In the genomic region with DNA sequence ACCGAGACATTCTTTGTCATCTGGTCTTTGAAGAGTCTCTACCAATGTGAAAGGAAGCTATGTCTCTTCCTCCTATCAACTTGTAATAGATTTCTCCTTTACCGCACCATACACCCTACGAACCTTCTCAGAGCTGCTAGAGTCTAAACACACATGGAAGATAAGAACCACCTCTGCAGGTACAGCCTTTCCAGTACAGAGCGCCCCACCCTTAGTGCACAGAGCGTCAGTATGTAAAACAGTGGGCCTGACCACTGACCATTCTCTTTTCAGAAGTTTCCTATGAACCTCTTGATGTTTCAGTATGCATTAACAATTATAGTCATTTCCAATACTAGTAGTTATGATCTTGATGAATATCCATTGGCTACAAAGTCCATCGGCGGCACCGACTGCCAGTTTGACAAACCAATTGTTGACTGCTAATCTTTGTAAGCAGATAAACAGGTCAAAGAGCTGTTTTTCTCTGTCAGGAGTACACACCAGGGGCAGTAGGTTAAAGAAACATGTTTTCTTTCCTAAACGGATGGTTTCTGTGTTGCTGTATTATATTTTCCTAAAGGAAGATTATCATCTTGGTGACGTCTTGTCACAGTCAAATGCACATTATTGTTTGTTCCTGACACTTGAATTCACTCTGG, we compare ENCODE assay signal across 18 mouse cellular contexts. TPM values are rescaled to one million over a fixed set of nuclear protein-coding genes. Genes with fewer than 3 reads are reported as not detected.
A peak's percentile ranks its signal among the peaks of the same experiment; 100 is the strongest.
DNase-seq lines count a peak whose midpoint lies in the region; ATAC-seq and TF ChIP-seq lines count a peak whose summit lies in the region.
"Had no signal": no experiment of that assay in that cellular context is flagged by ENCODE, and none has a peak within 500 bp of the region (broad histone marks: within the 10 kb centered on the region; RNA-seq: fewer than 3 reads in every experiment).

No protein-coding gene starts in this region.

- TF ChIP-seq POLR2A in small intestine, adult 2 months (IDR thresholded peaks at IDR 0.05; ENCODE audit: low read depth, low read length) = no peak
- no peak for TF ChIP-seq POLR2A in lung, adult 2 months (IDR thresholded peaks at IDR 0.05; ENCODE audit: borderline replicate concordance, extremely low read depth, low read depth, low read length)

- H3K9ac ChIP-seq in liver, postnatal 0 days (replicated peaks) = no peak overlapping the region
- no peak overlapping the region for H3K9ac ChIP-seq in liver, embryonic 11.5 days (ENCODE audit: low read depth, low read length)
- H3K9ac ChIP-seq in intestine, embryonic 15.5 days = no peak overlapping the region
- no peak overlapping the region for H3K9ac ChIP-seq in stomach, postnatal 0 days (ENCODE audit: low read length)
- H3K9ac ChIP-seq: embryonic facial prominence, embryonic 13.5 days; forebrain, embryonic 12.5 days; heart, embryonic 12.5 days had no signal

- no peaks in the 10 kb centered on the region for H3K36me3 ChIP-seq in liver, postnatal 0 days (replicated peaks; ENCODE audit: insufficient read depth, low read length)
- no peaks in the 10 kb centered on the region for H3K36me3 ChIP-seq in liver, embryonic 11.5 days (ENCODE audit: control insufficient read depth, insufficient read depth, low read length)
- H3K36me3 ChIP-seq in intestine, embryonic 15.5 days = no peaks in the 10 kb centered on the region
- H3K36me3 ChIP-seq in small intestine, adult 2 months (ENCODE audit: control insufficient read depth, insufficient read depth, low read length) = no peaks in the 10 kb centered on the region
- no peaks in the 10 kb centered on the region for H3K36me3 ChIP-seq in stomach, postnatal 0 days (ENCODE audit: control insufficient read depth, insufficient read depth, low read length)
- H3K36me3 ChIP-seq: embryonic facial prominence, embryonic 13.5 days; forebrain, embryonic 12.5 days; heart, embryonic 12.5 days had no signal

- no peaks in the 10 kb centered on the region for H3K9me3 ChIP-seq in liver, postnatal 0 days (ENCODE audit: low read length)
- no peaks in the 10 kb centered on the region for H3K9me3 ChIP-seq in liver, embryonic 11.5 days (ENCODE audit: control insufficient read depth, low read length)
- H3K9me3 ChIP-seq in intestine, embryonic 15.5 days = no peaks in the 10 kb centered on the region
- no peaks in the 10 kb centered on the region for H3K9me3 ChIP-seq in stomach, postnatal 0 days (ENCODE audit: control insufficient read depth, low read length)
- H3K9me3 ChIP-seq: embryonic facial prominence, embryonic 13.5 days; forebrain, embryonic 12.5 days; heart, embryonic 12.5 days had no signal

- H3K27me3 ChIP-seq in liver, postnatal 0 days (ENCODE audit: insufficient read depth, low read length) = no peaks in the 10 kb centered on the region
- H3K27me3 ChIP-seq in liver, embryonic 11.5 days (replicated peaks; ENCODE audit: control insufficient read depth, insufficient read depth, low read length) = no peaks in the 10 kb centered on the region
- H3K27me3 ChIP-seq in intestine, embryonic 15.5 days (replicated peaks) = no peaks in the 10 kb centered on the region
- no peaks in the 10 kb centered on the region for H3K27me3 ChIP-seq in small intestine, adult 2 months (ENCODE audit: control insufficient read depth, insufficient read depth, low read length)
- H3K27me3 ChIP-seq in stomach, postnatal 0 days (ENCODE audit: control insufficient read depth, insufficient read depth, low read length) = no peaks in the 10 kb centered on the region
- H3K27me3 ChIP-seq: embryonic facial prominence, embryonic 13.5 days; forebrain, embryonic 12.5 days; heart, embryonic 12.5 days had no signal

- DNase-seq in liver, postnatal 0 days = no peak
- no peak for DNase-seq in liver, embryonic 11.5 days (ENCODE audit: low spot score)
- DNase-seq in stomach, postnatal 0 days (ENCODE audit: low spot score) = peak; percentile 62
- no peak for DNase-seq in lung, adult 2 months
- DNase-seq in heart, adult 18-20 months = no peak
- DNase-seq: adrenal gland, adult 2 months; adrenal gland, postnatal 25 days; cerebellum, adult 18-20 months; cerebellum, adult 9-11 months; cerebellum, postnatal 36 days; gastrocnemius, postnatal 10 days; heart, postnatal 36 days had no signal

- no peak overlapping the region for H3K4me2 ChIP-seq in liver, postnatal 0 days (ENCODE audit: low read depth, low read length)
- H3K4me2 ChIP-seq in liver, embryonic 11.5 days = no peak overlapping the region
- no peak overlapping the region for H3K4me2 ChIP-seq in intestine, embryonic 15.5 days (replicated peaks)
- H3K4me2 ChIP-seq in stomach, postnatal 0 days (replicated peaks; ENCODE audit: low read depth) = no peak overlapping the region
- H3K4me2 ChIP-seq: embryonic facial prominence, embryonic 13.5 days; forebrain, embryonic 12.5 days; heart, embryonic 12.5 days had no signal

- no peak overlapping the region for H3K4me3 ChIP-seq in liver, postnatal 0 days (ENCODE audit: low read depth, low read length)
- H3K4me3 ChIP-seq in liver, embryonic 11.5 days (ENCODE audit: low read depth, low read length) = no peak overlapping the region
- H3K4me3 ChIP-seq in intestine, embryonic 15.5 days (replicated peaks) = no peak overlapping the region
- H3K4me3 ChIP-seq in small intestine, adult 2 months (ENCODE audit: low read depth, low read length) = no peak overlapping the region
- H3K4me3 ChIP-seq in stomach, postnatal 0 days (ENCODE audit: low read depth, low read length) = no peak overlapping the region
- no peak overlapping the region for H3K4me3 ChIP-seq in lung, adult 2 months (replicated peaks; ENCODE audit: extremely low read depth, low read depth, low read length)
- H3K4me3 ChIP-seq: embryonic facial prominence, embryonic 13.5 days; forebrain, embryonic 12.5 days; heart, embryonic 12.5 days had no signal

- TF ChIP-seq CTCF in liver, postnatal 0 days (IDR thresholded peaks at IDR 0.05; ENCODE audit: low read depth) = no peak
- no peak for TF ChIP-seq CTCF in small intestine, adult 2 months (IDR thresholded peaks at IDR 0.05; ENCODE audit: extremely low read depth, insufficient read length, insufficient replicate concordance, low read depth, low read length)
- no peak for TF ChIP-seq CTCF in stomach, postnatal 0 days (IDR thresholded peaks at IDR 0.05; ENCODE audit: low read depth)
- TF ChIP-seq CTCF in lung, adult 2 months (IDR thresholded peaks at IDR 0.05; ENCODE audit: insufficient read depth, low read length) = no peak

- no peak for TF ChIP-seq EP300 in liver, postnatal 0 days (IDR thresholded peaks at IDR 0.05; ENCODE audit: low read depth)
- no peak for TF ChIP-seq EP300 in stomach, postnatal 0 days (optimal IDR thresholded peaks at IDR 0.05)

- 0 out of 2 replicates have a peak overlapping the region, but pooled peaks have one; percentile 36 for H3K27ac ChIP-seq in liver, postnatal 0 days (ENCODE audit: low read depth)
- H3K27ac ChIP-seq in liver, embryonic 11.5 days (ENCODE audit: low read depth, low read length) = no peak overlapping the region
- no peak overlapping the region for H3K27ac ChIP-seq in intestine, embryonic 15.5 days
- H3K27ac ChIP-seq in small intestine, adult 2 months (ENCODE audit: insufficient read depth, low read depth, low read length) = peak overlapping the region; percentile 69
- H3K27ac ChIP-seq in stomach, postnatal 0 days (replicated peaks) = no peak overlapping the region
- H3K27ac ChIP-seq: embryonic facial prominence, embryonic 13.5 days; forebrain, embryonic 12.5 days had no signal

- ATAC-seq in liver, postnatal 0 days = peak; percentile 47
- ATAC-seq in liver, embryonic 11.5 days (replicated peaks; ENCODE audit: low FRiP score) = no peak
- peak; percentile 63; the same call in 1 of the 2 replicates for ATAC-seq in intestine, embryonic 15.5 days
- peak; percentile 90 for ATAC-seq in stomach, postnatal 0 days (ENCODE audit: low FRiP score, low TSS enrichment)
- ATAC-seq: forebrain, embryonic 16.5 days had no signal

- WGBS in liver, postnatal 0 days (ENCODE audit: insufficient replicate concordance) = 57% methylated on average over 10 of the region's 10 CpGs
- WGBS in liver, embryonic 11.5 days = 84% methylated on average over 10 of the region's 10 CpGs
- WGBS in intestine, embryonic 15.5 days = 77% methylated on average over 10 of the region's 10 CpGs
- 39% methylated on average over 10 of the region's 10 CpGs for WGBS in small intestine, adult 2 months
- WGBS in stomach, postnatal 0 days = 62% methylated on average over 10 of the region's 10 CpGs
- 75% methylated on average over 10 of the region's 10 CpGs for WGBS in lung, adult 2 months

- peaks cover 12% of the 10 kb centered on the region; the same call in 1 of the 2 replicates for H3K4me1 ChIP-seq in liver, postnatal 0 days (ENCODE audit: insufficient read depth)
- H3K4me1 ChIP-seq in liver, embryonic 11.5 days (replicated peaks; ENCODE audit: control insufficient read depth, insufficient read depth, low read length) = no peaks in the 10 kb centered on the region
- 0 out of 2 replicates have a peak, but pooled peaks cover 3% of the 10 kb centered on the region for H3K4me1 ChIP-seq in intestine, embryonic 15.5 days (replicated peaks)
- H3K4me1 ChIP-seq in small intestine, adult 2 months (ENCODE audit: control insufficient read depth, insufficient read depth, insufficient read length, low read length) = peaks cover 17% of the 10 kb centered on the region; the same call in 1 of the 2 replicates
- H3K4me1 ChIP-seq in stomach, postnatal 0 days (replicated peaks; ENCODE audit: control insufficient read depth, insufficient read depth) = no peaks in the 10 kb centered on the region
- no peaks in the 10 kb centered on the region for H3K4me1 ChIP-seq in lung, adult 2 months (ENCODE audit: control insufficient read depth, insufficient read depth, low read length)
- H3K4me1 ChIP-seq: heart, embryonic 12.5 days had no signal

RNA-seq across cellular contexts. Expression of a gene that starts 50.1 kb away (rescaled TPM):
- 255 and 267 TPM in 2 replicates for polyA plus RNA-seq in liver, postnatal 0 days (2015; fragmentation: Nextera tagmentation; extraction: Ambion mirVana)
- 35.6 and 42.6 TPM in 2 replicates for polyA plus RNA-seq in liver, embryonic 11.5 days (2014; fragmentation: Nextera tagmentation; extraction: Ambion mirVana)
- polyA plus RNA-seq in intestine, embryonic 15.5 days (2015; fragmentation: Nextera tagmentation; extraction: Ambion mirVana) = 51.6 and 55.3 TPM in 2 replicates
- polyA plus RNA-seq in small intestine, adult 2 months (2012; rRNA removed) = 7.0 and 10.1 TPM in 2 replicates
- 95.4 and 99.6 TPM in 2 replicates for polyA plus RNA-seq in stomach, postnatal 0 days (2015; fragmentation: Nextera tagmentation; extraction: Ambion mirVana)
- 4.7 and 8.6 TPM in 2 replicates for polyA plus RNA-seq in lung, adult 2 months (2012; rRNA removed)
- 10 to 100 TPM; 19.5 to 20.5 TPM for total RNA-seq in heart, adult 18-20 months (2021)

RNA-seq across cellular contexts. Expression of a gene that starts 53.2 kb away (rescaled TPM):
- polyA plus RNA-seq in liver, postnatal 0 days (2015; fragmentation: Nextera tagmentation; extraction: Ambion mirVana) = 50.9 and 56.7 TPM in 2 replicates
- polyA plus RNA-seq in liver, embryonic 11.5 days (2014; fragmentation: Nextera tagmentation; extraction: Ambion mirVana) = 11.8 and 14.3 TPM in 2 replicates
- polyA plus RNA-seq in intestine, embryonic 15.5 days (2015; fragmentation: Nextera tagmentation; extraction: Ambion mirVana) = 21.9 and 26.6 TPM in 2 replicates
- polyA plus RNA-seq in small intestine, adult 2 months (2012; rRNA removed) = 29.4 and 80.0 TPM in 2 replicates
- 19.7 and 20.1 TPM in 2 replicates for polyA plus RNA-seq in stomach, postnatal 0 days (2015; fragmentation: Nextera tagmentation; extraction: Ambion mirVana)
- 101 and 102 TPM in 2 replicates for polyA plus RNA-seq in lung, adult 2 months (2012; rRNA removed)
- total RNA-seq in heart, adult 18-20 months (2021) = 10 to 100 TPM; 10.0 to 12.3 TPM

Comparison
In these comparisons a context has a peak if more than half of its experiments do, and no peak if none do; other contexts are left out.
1. H3K27ac ChIP-seq: peak in liver, postnatal 0 days (single experiment) and small intestine, adult 2 months (single experiment); none in liver, embryonic 11.5 days (single experiment), intestine, embryonic 15.5 days (single experiment) and stomach, postnatal 0 days (single experiment).